Mouse (Mus musculus) urinary bladder, postnatal 25 days (tissue): ENCODE measurements around the gene Fbxw13.
"Not testable (repeated sequence)": the region's sequence is repeated elsewhere in the genome, so short reads cannot be mapped to it uniquely, and the experiment has no call there.

Source experiments
- DNase-seq: peaks from one replicate; pipeline ENCODE4 v3.0.0; 2022; ENCODE audit warnings: low spot score

Gene Fbxw13

DNA sequence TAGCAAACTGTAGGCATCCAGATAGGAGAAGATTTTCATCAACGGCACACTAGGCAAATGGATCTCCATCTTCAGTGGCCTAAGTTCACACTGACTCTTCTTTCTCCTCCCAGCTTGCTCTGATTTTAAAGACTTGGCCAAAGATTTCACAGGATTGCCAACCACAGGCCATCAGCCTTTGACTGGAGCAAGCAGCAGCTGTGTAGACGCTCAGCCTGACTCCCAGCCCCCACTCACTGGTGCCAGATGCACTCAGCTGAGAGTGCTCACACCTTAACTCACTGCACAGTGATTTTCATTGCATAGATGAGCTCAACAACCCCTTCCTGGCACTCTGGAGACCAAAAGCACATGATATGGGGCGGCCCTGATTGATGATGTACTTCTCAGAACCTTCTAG lies at the start of gene Fbxw13:
Fbxw13 (minus strand) TSS at position 101 of the 400 bp plus-strand sequence.
- not testable (repeated sequence) for DNase-seq

- no peak for DNase-seq
Observed at GRCm38 (mm10) chr9:109234654-109235053, 38.9 kb upstream of the Fbxw13 start, which contains the start of gene Fbxw20. Gene Fbxw20 (minus strand): TSS chr9:109234754.

GRCm38 (mm10) chr9:109218449-109218848 lies 22.7 kb upstream of the Fbxw13 start:
- no peak for DNase-seq

DNA sequence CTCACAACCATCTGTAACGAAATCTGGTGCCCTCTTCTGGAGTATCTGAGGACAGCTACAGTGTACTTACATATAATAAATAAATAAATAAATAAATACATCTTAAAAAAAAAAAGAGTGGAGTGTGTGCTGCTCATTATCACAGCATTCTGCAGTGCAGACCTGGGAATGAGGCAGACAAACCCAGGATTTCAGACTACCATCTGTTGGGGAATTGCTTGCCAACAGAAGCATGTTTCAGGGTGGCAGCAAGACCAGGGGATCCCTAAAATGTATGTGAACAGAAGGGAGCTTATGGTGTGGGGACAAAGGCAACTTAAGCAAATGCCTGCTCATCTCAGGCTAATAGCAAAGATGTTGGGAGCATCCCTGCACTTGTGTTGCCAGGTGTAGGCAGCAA lies 5.6 kb upstream of the Fbxw13 start:
- DNase-seq, result not testable (repeated sequence)

DNA sequence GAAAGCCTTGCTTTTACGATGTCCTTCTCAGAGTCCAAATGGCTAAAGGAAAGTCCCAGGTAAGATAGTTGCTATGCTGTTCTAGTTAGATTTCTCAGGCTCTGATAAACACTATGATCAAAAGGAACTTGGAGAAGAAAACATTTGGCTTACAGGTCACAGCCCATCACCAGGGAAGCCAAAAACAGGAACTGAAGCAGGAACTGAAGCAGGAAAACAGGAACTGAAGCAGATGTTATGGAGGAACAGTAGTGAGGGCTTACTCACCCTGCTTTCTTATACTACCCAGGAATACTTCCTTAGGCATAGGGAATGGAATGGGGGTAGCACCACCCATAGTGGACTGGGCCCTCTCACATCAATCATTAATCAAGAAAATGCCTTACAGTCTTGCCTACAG lies 4.6 kb upstream of the Fbxw13 start:
- no peak for DNase-seq

GRCm38 (mm10) chr9:109199353-109199752 lies 3.6 kb upstream of the Fbxw13 start:
- DNase-seq, result no peak

DNA sequence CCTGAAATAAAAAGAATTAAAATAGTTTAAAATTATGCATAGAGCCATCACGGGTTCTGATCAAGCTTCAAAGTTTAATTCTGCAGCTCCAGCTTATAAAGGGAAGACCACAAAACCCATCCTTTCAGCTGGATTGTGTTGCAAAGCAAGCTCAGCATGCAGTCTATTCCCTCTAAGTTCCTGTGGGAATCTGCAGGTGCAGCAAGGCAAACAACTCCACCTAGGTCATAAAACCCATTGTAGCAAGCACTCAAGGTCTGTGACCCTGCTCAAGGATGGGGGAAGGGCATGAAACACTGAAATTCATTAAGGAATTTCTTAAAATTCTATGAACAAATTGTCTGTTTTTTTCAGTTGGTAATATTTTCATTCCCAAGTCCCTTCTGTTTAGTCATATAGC lies 18.6 kb downstream of the Fbxw13 start:
- no peak for DNase-seq

GRCm38 (mm10) chr9:109176301-109176700 lies 19.5 kb downstream of the Fbxw13 start:
- DNase-seq, result no peak

- no peak for DNase-seq
Observed at GRCm38 (mm10) chr9:109167316-109167715, 28.5 kb downstream of the Fbxw13 start.

DNA sequence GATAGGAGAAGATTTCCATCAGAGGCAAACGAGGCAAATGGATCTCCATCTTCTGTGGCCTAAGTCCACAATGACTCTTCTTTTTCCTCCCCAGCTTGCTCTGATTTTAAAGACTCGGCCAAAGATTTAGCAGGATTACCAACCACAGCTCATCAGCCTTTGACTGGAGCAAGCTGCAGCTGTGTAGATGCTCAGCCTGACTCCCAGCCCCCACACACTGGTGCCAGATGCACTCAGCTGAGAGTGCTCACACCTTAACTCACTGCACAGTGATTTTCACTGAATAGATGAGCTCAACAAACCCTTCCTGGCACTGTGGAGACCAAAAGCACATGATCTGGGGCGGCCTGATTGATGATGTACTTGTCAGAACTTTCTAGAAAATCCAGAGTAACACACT lies 33.8 kb downstream of the Fbxw13 start, which contains the start of gene Fbxw21:
Fbxw21 (minus strand) TSS at position 101 of the 400 bp plus-strand sequence.
- no peak for DNase-seq

GRCm38 (mm10) chr9:109140414-109140813 lies 55.4 kb downstream of the Fbxw13 start:
- not testable (repeated sequence) for DNase-seq

DNA sequence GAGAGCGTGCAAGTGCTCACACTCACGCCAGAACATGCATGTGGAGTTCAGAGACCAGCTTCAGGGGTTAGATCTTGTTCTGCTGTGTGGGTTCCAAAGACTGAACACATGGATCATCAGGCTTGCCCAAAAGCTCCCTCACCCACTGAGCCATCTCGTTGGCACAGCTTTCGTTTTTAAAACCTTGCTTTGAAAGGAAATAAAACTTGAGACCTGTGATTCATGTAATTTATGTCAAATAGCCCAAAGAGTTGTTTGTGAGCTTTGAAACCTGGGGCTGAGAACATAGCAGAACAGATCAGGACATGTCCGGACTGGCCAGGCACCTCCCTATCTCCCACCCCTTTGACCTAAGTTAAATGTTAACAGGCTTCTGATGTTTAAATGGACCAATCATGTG lies 65.7 kb downstream of the Fbxw13 start:
- no peak for DNase-seq
